Mouse (Mus musculus) kidney, postnatal 36 days (tissue): ENCODE measurements around the gene Sh3bgrl2.

Source experiments
- DNase-seq, 2 experiments: peaks; one replicate each; pipeline ENCODE4 v3.0.0; 2021 to 2022; ENCODE audit warnings: mixed read lengths in 2 of 2

Sh3bgrl2 gene

DNA sequence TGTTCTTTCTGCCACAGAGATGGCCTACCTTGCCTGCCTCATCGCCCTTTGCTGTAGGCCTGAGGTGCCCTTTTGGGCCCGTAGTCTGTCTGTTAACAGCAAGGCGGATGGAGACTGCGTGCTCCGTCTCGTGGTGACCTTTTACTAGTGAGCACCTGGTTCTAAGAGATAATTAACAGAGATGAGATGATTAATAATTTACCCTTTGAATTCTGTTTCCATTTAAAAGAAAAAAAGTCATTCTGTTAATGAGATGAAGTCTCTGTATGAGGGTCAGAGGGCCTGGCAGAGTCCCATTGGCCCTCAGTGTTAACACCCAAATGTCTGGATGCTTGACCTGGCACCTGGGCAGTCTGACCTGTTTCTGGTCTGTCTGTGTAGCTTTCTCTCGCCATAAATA, 14.8 kb downstream of the Sh3bgrl2 start:
- peak; percentile 75 to 83 for DNase-seq

DNA sequence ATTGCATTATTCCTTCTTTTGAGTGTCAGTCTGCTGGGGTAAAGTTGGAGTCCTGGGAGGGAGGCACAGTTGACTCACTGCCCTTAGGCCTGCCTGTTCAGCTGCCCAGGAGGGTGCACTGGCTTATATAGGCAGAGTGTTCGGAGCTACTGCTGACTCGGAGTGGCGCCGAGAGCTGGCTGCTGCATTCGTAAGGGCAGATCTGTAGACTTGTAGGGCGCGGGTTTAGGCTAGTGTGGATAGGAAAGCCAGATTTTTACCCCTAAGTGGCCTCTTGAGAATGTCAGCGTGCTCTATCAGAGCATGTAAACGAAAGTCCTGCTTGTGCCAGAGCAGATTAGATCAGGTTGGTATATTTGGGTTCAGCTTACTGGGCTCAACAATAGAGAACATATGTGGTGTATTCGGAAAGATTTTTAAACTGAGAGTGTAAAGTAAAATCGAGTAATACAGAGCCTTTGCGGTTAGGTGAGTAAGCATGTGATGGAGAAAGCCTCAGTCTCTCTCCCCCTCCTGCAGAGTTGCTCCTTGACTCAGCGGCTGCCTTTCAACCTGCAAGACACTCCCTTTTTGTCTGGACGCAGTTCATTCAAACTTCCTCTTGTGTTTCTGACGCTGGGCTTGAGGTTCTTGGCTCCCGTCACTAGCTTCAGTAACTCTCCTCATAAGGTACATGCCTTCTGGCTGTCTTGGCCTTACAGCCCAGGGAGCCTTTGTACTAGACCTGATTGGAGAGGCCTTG, 15.9 kb downstream of the Sh3bgrl2 start:
- peak in 1 of 2 experiments; percentile 10 for DNase-seq

- no peak for DNase-seq
These were observed 17.0 kb downstream of the Sh3bgrl2 start for GRCm38 (mm10) chr9:83564934-83565652.

DNA sequence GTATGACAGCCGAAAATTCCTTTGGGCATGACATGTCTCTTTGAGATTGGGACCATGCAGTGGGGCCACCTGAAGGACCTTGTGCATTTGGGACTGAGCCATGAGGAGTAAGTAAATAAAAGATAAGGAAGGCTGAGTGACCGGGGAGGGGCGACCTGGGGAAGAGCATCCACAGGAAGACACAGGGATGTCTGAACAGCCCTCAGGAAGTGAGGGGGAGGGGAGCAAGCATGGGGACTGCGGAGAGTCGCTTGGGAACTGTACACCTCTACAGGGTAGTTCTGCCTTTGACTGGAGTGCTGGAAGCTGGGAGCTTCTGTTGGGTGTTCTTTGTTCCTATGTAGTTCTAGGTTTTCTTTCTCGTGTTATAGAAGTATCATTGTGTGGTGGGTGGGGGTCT, 18.0 kb downstream of the Sh3bgrl2 start:
- DNase-seq = no peak

DNA sequence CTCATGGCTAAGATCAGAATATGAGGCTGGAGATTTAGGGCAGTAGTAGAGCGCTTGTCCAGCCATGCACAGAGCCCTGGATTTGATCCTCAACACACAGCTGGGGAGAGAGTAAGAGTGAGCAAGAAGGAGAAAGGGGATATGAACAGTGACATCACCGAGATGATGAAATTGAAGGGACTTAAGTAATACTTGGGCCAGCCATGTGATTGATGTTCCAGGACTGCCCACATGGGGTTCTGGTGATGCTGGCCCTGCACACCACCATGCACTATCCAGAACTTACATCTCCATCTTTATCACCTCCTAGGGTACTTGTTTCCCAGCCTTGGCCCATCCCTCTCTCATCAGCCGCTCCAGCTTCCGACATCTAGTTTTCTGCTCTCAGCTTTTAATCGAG, 20.0 kb downstream of the Sh3bgrl2 start:
- DNase-seq = no peak

DNA sequence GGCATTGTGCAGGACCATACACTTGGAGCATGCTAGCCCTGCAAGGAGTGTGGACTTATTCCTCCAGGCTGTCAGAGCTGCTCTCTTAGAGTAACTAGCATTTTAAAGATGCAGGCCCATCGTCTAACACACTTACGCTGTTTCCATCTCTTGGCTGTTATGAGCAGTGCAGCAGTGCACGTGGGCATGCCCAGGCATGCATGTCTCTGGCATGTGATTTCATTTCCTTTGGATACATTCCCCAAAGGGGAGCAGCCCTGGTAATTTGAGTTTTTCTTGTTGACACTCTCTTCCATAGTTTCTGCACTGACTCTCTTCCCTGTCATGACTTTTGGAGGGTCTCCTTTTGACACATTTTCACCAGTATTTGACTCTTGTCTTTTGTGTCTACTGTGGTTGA, 20.8 kb downstream of the Sh3bgrl2 start:
- peak in 1 of 2 experiments; percentile 10 for DNase-seq

DNA sequence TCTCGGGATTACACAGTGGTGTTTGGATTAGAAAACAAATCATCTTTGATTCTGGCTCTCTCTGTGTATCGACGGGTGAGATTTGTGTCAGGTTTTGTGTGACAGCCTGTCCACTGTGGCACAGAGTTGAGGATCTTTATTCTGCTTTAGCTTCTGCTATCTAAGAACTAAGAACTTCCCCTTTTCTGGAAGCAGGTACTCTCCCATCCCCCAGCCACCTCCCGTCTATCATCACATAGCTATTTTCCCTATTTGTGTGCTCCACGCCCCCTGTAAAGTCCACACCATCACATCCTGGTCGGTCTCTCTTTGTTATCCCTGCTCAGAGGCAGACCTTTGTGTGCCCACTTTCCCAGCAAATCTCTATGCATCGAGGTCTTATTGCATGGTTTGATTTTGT, 21.8 kb downstream of the Sh3bgrl2 start:
- DNase-seq = no peak

DNA sequence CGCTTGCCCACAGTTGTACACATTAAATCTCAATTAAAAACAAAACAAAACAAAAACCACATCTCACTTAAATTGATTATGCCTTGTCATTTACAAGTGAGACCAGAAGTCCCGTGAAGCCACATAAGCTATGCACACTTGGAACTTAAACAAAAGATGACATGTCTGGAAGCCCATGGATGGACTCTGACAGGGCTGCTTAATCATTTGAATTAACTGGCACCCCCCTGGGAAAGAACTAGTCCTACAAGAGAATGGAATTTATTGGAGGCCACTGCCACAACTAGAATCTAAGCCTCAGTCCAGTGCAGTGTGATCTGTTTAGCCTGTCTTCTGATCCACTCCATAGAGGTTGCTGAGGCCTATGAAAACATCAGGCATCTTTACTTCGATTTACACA, 23.2 kb downstream of the Sh3bgrl2 start:
- no peak for DNase-seq

- no peak for DNase-seq
These were observed 24.2 kb downstream of the Sh3bgrl2 start for GRCm38 (mm10) chr9:83572326-83572725.

GRCm38 (mm10) chr9:83572870-83573269, 24.7 kb downstream of the Sh3bgrl2 start:
- DNase-seq = no peak

GRCm38 (mm10) chr9:83573588-83573987, 25.5 kb downstream of the Sh3bgrl2 start:
- no peak for DNase-seq

- DNase-seq = no peak
These were observed 27.3 kb downstream of the Sh3bgrl2 start for GRCm38 (mm10) chr9:83575403-83575802.

DNA sequence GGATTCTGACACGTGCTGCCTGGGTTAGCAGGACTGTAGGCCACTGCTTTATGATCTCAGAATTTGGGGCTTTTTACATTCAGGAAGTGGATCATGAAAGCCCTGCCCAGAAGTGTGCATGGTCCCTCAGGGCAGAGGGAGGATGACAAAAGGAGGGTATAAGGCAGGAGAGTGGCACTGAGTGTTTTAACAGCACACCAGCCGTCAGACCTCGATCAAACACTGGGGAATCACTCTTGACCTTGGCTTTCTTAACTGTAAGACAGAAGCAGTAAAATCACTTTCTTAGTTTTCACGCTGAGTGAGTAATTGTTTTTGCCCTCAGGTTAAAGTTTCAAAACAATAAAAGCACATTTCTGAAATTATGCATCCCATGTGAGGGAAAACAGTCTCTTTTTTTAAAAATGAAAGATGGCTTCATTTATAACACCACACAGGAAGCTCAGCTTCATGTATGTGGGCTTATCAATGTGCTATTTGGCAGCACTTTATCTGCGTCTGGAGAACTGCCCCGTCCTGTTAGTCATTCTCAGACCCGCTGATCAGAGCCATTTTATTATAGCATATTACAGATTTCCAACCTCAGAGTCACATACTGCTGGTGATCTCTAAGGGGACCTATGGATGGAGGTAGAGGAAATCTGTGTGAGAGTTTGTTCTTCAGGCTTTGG, 28.0 kb downstream of the Sh3bgrl2 start:
- no peak for DNase-seq

GRCm38 (mm10) chr9:83576689-83577057, 28.5 kb downstream of the Sh3bgrl2 start:
- DNase-seq = peak; percentile 26 to 67

DNA sequence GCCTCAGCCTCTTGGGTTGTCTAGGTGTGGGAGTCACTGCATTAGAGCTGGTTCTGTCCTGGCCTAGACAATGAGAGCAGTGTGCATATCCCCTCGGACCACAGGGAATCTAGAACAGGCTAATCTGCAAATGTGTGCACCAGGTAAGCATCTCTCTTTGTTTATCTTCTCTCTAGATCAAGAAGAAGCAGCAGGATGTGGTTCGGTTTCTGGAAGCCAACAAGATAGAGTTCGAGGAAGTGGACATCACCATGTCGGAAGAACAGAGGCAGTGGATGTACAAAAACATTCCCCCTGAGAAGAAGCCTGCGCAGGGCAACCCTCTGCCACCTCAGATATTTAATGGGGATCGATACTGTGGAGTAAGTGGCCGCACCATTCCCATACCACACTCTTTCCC, 29.1 kb downstream of the Sh3bgrl2 start:
- no peak for DNase-seq

DNA sequence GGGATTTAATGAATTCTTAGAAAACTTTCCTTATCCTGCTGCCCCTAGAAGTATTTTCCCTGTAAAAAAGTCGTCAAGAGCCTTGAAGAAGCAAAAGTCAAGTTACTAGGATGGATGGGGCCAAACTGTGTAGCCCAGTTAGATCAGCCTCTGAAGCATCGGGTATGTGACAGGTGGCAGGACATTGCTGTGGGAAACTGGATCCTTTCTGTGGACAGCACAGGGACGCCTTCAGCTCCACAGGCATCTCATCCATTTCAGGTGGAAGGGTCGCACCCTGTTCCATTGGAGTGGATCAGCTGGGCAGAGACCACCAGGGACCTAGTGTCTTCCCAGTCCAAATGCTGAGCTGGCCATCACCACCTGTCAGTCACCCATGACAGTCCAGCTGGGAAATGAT, 30.9 kb downstream of the Sh3bgrl2 start:
- no peak for DNase-seq

DNA sequence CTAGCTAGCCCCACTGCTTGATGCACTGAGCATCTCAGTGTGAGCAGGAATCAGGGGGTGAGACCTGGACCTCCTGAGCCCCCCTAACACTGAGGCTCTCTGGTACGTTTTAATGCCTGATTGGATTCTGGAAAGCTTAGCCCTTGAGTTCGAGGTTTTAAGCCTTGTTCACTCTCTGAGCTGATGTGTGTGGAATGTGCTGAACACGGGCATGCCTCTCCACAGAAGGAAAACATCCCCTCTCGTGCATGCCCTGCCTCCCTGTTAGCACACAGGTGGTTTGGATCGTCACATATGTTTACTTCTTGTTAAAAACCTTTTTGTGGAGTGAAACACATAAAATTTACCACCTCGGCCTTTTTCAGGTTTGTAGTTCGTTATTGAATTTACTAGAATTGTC, 34.6 kb downstream of the Sh3bgrl2 start:
- DNase-seq = no peak

DNA sequence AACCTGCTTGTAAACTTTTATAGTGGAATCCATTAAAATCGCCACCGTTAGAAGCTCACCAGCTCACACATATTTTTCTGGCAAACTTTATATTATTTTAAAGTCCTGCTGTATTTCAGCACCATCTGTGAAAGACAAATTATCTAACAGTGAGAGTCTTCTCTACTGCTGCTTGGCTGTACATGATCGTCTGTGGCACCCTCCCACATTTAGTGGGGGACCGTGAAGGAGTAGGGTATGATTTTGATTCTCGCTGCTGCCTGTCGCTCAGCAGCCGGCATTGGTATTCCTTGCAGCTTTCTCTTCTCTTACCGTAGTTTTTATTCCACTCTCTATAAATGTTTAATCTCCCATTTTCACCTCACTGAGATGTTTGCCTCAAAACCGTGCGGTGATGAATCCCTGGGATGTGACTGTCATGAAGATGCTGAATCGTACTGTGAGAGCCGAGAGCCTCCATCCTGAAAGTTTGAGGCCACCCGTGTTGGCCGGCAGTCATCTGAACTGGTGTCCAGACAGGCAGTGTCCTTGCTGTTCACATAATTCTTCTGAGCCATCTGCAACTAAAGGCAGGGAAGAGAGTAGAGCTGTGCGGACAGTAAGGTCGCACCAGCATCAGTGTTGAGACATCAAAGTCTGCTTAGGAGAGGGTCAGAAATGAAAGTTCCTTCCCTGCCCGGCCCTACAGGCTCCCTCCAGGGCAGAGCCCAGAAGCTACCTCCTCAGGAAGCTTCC, 38.4 kb downstream of the Sh3bgrl2 start:
- DNase-seq = no peak

DNA sequence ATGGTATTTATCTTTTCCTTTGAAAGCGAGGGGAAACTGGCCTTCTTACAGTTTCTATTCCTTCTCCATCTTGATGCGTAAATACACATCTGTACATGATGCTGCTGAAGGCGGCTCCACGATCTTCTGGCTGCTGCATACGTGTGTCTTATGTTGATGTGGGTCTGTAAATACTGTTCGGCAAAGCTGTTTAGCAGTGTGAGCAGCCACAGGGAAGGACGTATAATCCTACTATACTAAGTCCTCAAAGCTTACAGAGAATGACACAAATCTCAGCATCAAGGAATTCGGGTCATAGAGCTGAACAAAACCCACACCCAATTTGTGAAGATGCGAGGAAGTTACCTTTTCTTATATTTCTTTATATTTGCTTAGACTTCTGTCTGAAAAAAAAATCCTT, 39.0 kb downstream of the Sh3bgrl2 start:
- no peak for DNase-seq

DNA sequence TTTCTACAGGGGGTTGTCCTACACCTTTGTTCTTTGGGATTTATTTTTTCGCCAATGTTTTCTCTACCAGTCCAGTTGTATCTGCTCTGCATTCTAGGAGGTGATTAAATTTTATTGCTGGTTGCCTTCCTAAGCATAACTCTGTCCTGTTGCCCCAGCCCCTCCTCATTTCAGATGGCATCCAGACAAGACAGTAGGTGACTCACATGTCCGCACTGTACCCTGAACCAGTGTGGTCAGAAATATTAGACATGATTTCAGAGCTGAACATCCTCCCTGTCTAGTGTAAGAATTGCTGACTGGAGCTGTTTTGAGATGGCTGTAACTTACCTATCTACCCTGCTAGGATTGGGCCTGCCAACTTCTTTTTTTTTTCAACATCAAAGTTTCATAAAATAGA, 40.9 kb downstream of the Sh3bgrl2 start:
- DNase-seq = no peak

DNA sequence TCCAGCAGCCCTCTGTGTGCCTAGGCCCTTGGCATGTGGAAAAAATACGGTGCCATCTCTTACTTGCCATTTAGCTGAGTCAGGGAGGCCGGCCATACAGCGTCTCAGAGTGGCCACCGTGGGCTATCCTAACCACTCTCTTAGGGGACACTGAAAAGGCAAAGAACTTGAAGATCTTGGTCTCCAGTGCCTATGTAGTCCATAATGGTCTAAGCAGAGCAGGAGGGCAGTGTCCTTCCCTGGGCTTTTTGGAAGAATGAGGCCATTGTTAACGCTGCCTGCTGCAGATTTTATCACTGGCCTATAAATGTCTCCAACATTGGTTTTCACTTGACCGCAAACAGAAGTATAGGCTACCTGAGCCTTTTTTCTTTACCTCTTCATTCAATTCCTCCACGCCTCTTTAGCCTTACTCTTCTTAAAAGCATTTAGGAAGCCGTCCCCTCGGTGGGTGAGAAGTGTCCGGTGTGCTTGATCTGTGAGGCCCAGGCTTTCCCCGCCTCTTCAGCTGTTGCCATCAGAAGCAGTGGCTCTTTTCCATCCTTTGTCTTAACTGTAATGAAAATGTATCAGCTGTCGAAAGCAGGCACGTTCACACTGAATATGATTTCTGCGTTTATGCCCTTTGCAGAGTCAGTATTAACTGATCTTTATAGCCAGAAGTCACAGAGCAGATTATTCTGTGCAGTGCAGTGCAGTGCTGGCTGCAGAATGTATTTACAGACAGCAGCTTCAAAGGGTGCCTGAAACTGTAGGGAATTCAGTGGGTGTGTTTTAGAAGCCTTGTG, 41.7 kb downstream of the Sh3bgrl2 start:
- DNase-seq = no peak

DNA sequence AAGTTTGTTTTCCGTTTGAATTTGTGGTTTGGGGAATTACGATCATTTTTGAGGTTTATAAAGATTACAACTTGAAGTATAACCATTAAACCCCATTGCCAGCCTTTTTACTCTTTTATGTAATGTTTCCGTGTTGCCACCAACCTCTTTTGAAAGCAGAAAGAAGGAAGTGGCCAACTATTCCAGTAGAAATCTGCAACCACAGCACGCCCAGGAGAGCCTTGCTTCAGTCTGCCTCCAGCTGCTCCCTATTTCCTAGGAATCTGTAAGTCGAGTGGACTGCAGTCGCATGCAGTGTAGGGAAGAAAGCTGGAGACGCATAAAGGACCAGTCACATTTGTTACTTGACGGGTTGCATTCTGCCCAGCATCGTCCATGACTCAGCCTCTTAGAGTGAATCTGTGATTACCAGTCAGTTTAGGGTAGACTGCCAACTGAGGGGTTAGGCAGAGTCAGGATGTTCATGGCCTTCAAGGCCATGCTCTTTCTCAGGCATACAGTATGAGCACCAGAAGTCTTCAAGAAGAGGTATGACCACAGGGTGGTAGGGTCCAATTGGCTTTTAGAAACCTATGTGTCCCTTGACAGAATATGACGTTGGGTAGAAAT, 43.8 kb downstream of the Sh3bgrl2 start:
- DNase-seq = no peak
